Mouse (Mus musculus): Measurements from ENCODE around the gene Rtn2. TPM values are rescaled to one million over a fixed set of nuclear protein-coding genes. Genes with fewer than 3 reads are reported as not detected.

Rtn2 gene
- total RNA-seq, 1 experiment = 9.9 TPM

DNA sequence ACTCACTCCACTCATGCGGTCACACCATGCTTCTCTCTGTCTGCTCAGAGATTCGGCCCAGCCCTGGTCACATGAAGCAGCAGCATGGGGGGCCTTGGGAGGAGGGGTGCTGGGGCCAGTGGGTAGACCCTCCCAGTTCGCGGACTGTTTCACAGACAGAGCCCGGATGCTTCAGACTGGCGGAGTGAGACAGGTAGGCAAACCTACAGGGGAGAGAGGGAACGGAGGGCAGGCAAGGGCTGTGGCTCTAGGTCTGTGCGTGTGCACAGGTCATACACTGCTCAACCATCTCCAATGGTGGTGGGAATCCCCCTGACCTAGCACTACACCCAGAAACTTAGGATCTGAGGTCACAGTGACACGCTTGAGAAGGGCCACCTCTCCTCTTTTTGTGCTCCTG is 37.0 kb downstream of the Rtn2 start:
- Histone ChIP-seq H3K9ac (ENCODE audit: insufficient read depth, low read depth, low read length, poor library complexity, severe bottlenecking) (peak overlapping the region; percentile 73; the same call in 1 of the 2 replicates), H3K4me3 (ENCODE audit: insufficient read depth in 1 of 2, low read depth in 1 of 2, low read length in 2 of 2, poor library complexity in 1 of 2, severe bottlenecking in 1 of 2) (peak overlapping the region; percentile 59 to 68), H3K4me1 (ENCODE audit: control insufficient read depth in 2 of 2, insufficient read depth in 2 of 2, low read length in 2 of 2, poor library complexity in 1 of 2) (peaks cover 0 to 4% of the 10 kb centered on the region in 2 experiments; a peak in 1 of 4 replicates), H3K9me3 (ENCODE audit: control insufficient read depth, insufficient read depth, low read depth, low read length) (no peaks in the 10 kb centered on the region), H3K27ac (ENCODE audit: insufficient read depth, low read depth, low read length, poor library complexity, severe bottlenecking) (peak overlapping the region; percentile 32; the same call in 1 of the 2 replicates), H3K36me3 (ENCODE audit: control insufficient read depth, insufficient read depth, low read length, poor library complexity, severe bottlenecking) (no peaks in the 10 kb centered on the region)
- TF ChIP-seq HCFC1 (IDR thresholded peaks at IDR 0.05; ENCODE audit: borderline replicate concordance, insufficient read depth, low read length) (no peak), ZNF384 (IDR thresholded peaks at IDR 0.05; ENCODE audit: low read depth, low read length) (no peak), CHD2 (IDR thresholded peaks at IDR 0.05; ENCODE audit: low read depth, low read length) (no peak), MAFK (IDR thresholded peaks at IDR 0.05; ENCODE audit: insufficient read depth, low read depth, low read length) (no peak), ZC3H11A (IDR thresholded peaks at IDR 0.05; ENCODE audit: borderline replicate concordance, low read depth, low read length) (no peak)
- in situ Hi-C loops (cut with MboI; ENCODE audit: low sequenced_read_pairs in 2 of 2, unreplicated experiment in 2 of 2) = no loop called here
- no peak for DNase-seq (ENCODE audit: low read depth, low spot score)

DNA sequence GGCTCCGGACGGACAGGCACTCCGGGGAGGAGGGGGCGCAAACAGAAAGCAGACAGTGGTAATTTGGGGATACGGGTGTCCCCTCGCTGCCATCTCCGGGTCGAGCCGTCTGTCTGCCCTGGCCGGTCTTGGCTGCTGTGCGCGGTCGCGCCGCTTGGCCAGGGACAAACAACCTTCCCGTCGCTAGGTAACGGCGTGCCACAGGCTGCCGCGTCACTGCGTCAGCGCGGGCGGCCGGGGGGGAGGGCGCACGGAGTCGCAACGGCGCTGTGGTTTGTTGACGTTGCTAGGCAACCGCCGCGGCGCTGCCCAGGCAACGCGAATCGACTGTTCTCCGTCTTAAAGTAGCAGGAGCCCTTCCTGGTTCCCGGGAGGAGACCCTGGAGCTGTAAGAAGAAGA is 37.5 kb downstream of the Rtn2 start:
- DNase-seq (ENCODE audit: low read depth, low spot score) = peak; percentile 86
- H3K9me3 ChIP-seq (ENCODE audit: control insufficient read depth, insufficient read depth, low read depth, low read length) = no peaks in the 10 kb centered on the region
- peak overlapping the region; percentile 32; the same call in 1 of the 2 replicates for H3K27ac ChIP-seq (ENCODE audit: insufficient read depth, low read depth, low read length, poor library complexity, severe bottlenecking)
- in situ Hi-C loops (cut with MboI; ENCODE audit: low sequenced_read_pairs in 2 of 2, unreplicated experiment in 2 of 2) = no loop called here
- TF ChIP-seq ZC3H11A (IDR thresholded peaks at IDR 0.05; ENCODE audit: borderline replicate concordance, low read depth, low read length) = no peak
- no peak for TF ChIP-seq ZNF384 (IDR thresholded peaks at IDR 0.05; ENCODE audit: low read depth, low read length)
- no peak for TF ChIP-seq CHD2 (IDR thresholded peaks at IDR 0.05; ENCODE audit: low read depth, low read length)
- TF ChIP-seq MAFK (IDR thresholded peaks at IDR 0.05; ENCODE audit: insufficient read depth, low read depth, low read length) = no peak
- TF ChIP-seq HCFC1 (IDR thresholded peaks at IDR 0.05; ENCODE audit: borderline replicate concordance, insufficient read depth, low read length) = no peak
- H3K4me1 ChIP-seq (ENCODE audit: control insufficient read depth in 2 of 2, insufficient read depth in 2 of 2, low read length in 2 of 2, poor library complexity in 1 of 2) = peaks cover 0 to 4% of the 10 kb centered on the region in 2 experiments; a peak in 1 of 4 replicates
- peak overlapping the region; percentile 73; the same call in 1 of the 2 replicates for H3K9ac ChIP-seq (ENCODE audit: insufficient read depth, low read depth, low read length, poor library complexity, severe bottlenecking)
- no peaks in the 10 kb centered on the region for H3K36me3 ChIP-seq (ENCODE audit: control insufficient read depth, insufficient read depth, low read length, poor library complexity, severe bottlenecking)
- H3K4me3 ChIP-seq (ENCODE audit: insufficient read depth in 1 of 2, low read depth in 1 of 2, low read length in 2 of 2, poor library complexity in 1 of 2, severe bottlenecking in 1 of 2) = peak overlapping the region; percentile 59 to 68

DNA sequence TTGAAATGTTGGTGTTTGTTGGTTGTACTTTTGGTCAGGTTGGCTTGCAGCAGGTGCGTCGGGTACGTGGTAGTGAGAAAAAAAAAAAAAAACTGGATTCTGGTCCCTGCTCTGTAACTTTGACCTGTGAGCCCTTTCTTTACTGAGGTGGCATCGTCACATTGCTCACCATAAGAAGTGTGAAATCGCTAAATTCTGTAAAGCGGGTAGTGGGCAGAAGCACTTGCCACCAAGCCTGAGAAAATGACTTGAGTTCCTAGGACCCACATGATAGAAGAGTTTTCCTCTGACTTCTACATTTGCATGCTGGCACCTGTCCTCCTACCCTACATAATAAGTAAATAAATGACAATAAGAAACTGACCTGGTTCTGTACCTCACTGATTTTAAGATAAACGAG is 38.2 kb downstream of the Rtn2 start:
- Histone ChIP-seq H3K4me3 (ENCODE audit: insufficient read depth in 1 of 2, low read depth in 1 of 2, low read length in 2 of 2, poor library complexity in 1 of 2, severe bottlenecking in 1 of 2) (no peak overlapping the region), H3K4me1 (ENCODE audit: control insufficient read depth in 2 of 2, insufficient read depth in 2 of 2, low read length in 2 of 2, poor library complexity in 1 of 2) (peaks cover 0 to 4% of the 10 kb centered on the region in 2 experiments; a peak in 1 of 4 replicates), H3K9ac (ENCODE audit: insufficient read depth, low read depth, low read length, poor library complexity, severe bottlenecking) (no peak overlapping the region), H3K36me3 (ENCODE audit: control insufficient read depth, insufficient read depth, low read length, poor library complexity, severe bottlenecking) (no peaks in the 10 kb centered on the region), H3K9me3 (ENCODE audit: control insufficient read depth, insufficient read depth, low read depth, low read length) (no peaks in the 10 kb centered on the region), H3K27ac (ENCODE audit: insufficient read depth, low read depth, low read length, poor library complexity, severe bottlenecking) (no peak overlapping the region)
- no peak for TF ChIP-seq ZNF384 (IDR thresholded peaks at IDR 0.05; ENCODE audit: low read depth, low read length)
- TF ChIP-seq CHD2 (IDR thresholded peaks at IDR 0.05; ENCODE audit: low read depth, low read length) = no peak
- TF ChIP-seq HCFC1 (IDR thresholded peaks at IDR 0.05; ENCODE audit: borderline replicate concordance, insufficient read depth, low read length) = no peak
- TF ChIP-seq MAFK (IDR thresholded peaks at IDR 0.05; ENCODE audit: insufficient read depth, low read depth, low read length) = no peak
- TF ChIP-seq ZC3H11A (IDR thresholded peaks at IDR 0.05; ENCODE audit: borderline replicate concordance, low read depth, low read length) = no peak
- DNase-seq (ENCODE audit: low read depth, low spot score) = no peak
- in situ Hi-C loops (cut with MboI; ENCODE audit: low sequenced_read_pairs in 2 of 2, unreplicated experiment in 2 of 2) = no loop called here

DNA sequence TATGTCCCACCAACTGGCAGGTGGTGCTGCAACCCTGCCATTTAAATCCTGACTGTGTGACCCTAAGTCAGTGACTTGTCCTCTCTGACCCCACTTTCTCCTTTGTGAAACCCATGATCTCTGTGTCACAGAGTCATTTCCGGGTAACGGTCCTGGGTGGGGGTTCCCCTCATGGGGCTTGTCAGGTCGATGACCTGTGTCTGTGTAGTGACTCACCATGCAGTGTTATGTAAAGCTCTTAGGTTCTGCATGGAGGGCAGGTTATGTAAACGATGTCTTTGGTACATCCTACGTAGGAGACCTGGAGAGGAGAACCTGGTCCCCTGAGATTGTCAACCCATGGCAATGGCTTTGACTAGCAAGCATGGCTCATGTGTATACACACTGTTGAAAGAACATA is 39.0 kb downstream of the Rtn2 start:
- Histone ChIP-seq H3K36me3 (ENCODE audit: control insufficient read depth, insufficient read depth, low read length, poor library complexity, severe bottlenecking) (no peaks in the 10 kb centered on the region), H3K4me3 (ENCODE audit: insufficient read depth in 1 of 2, low read depth in 1 of 2, low read length in 2 of 2, poor library complexity in 1 of 2, severe bottlenecking in 1 of 2) (no peak overlapping the region), H3K27ac (ENCODE audit: insufficient read depth, low read depth, low read length, poor library complexity, severe bottlenecking) (no peak overlapping the region), H3K4me1 (ENCODE audit: control insufficient read depth in 2 of 2, insufficient read depth in 2 of 2, low read length in 2 of 2, poor library complexity in 1 of 2) (peaks cover 0 to 4% of the 10 kb centered on the region in 2 experiments; a peak in 2 of 4 replicates), H3K9me3 (ENCODE audit: control insufficient read depth, insufficient read depth, low read depth, low read length) (no peaks in the 10 kb centered on the region), H3K9ac (ENCODE audit: insufficient read depth, low read depth, low read length, poor library complexity, severe bottlenecking) (no peak overlapping the region)
- in situ Hi-C loops (cut with MboI; ENCODE audit: low sequenced_read_pairs in 2 of 2, unreplicated experiment in 2 of 2) = no loop called here
- TF ChIP-seq MAFK (IDR thresholded peaks at IDR 0.05; ENCODE audit: insufficient read depth, low read depth, low read length) = no peak
- TF ChIP-seq ZC3H11A (IDR thresholded peaks at IDR 0.05; ENCODE audit: borderline replicate concordance, low read depth, low read length) = no peak
- no peak for TF ChIP-seq ZNF384 (IDR thresholded peaks at IDR 0.05; ENCODE audit: low read depth, low read length)
- no peak for TF ChIP-seq CHD2 (IDR thresholded peaks at IDR 0.05; ENCODE audit: low read depth, low read length)
- TF ChIP-seq HCFC1 (IDR thresholded peaks at IDR 0.05; ENCODE audit: borderline replicate concordance, insufficient read depth, low read length) = no peak
- DNase-seq (ENCODE audit: low read depth, low spot score) = no peak
